Mouse (Mus musculus) lung, adult 2 months (tissue): ENCODE data around the gene Man1c1.

Experiments
- CTCF ChIP-seq: fragments of 200-500 bp; IDR thresholded peaks from 2 replicates; pipeline ENCODE4 v1.5.1; 2011; ENCODE audit warnings: mild to moderate bottlenecking, low read length, control low read depth; ENCODE audit not compliant: insufficient read depth
- POLR2A ChIP-seq: fragments of 200-500 bp; IDR thresholded peaks from 2 replicates; pipeline ENCODE4 v1.6.1; 2011; ENCODE audit warnings: low read depth, mild to moderate bottlenecking, control low read depth, low read length, borderline replicate concordance; ENCODE audit errors: extremely low read depth

- TF ChIP-seq CTCF (no peak), POLR2A (no peak)
Measured at GRCm38 (mm10) chr4:134673151-134673550, 30.9 kb downstream of the Man1c1 start.
